Mouse (Mus musculus) cerebellum, adult 9-11 months (tissue): ENCODE measurements at regions not wholly inside any gene's neighbourhood (a gene's known extent, or its start where the extent isn't known, plus 50 kb on each side); places are given as distances from the start of the nearest gene placed in this dataset.
A peak's percentile ranks its signal among the peaks of the same experiment; 100 is the strongest.
"Not testable (repeated sequence)": the region's sequence is repeated elsewhere in the genome, so short reads cannot be mapped to it uniquely, and the experiment has no call there.

Source experiments
- DNase-seq: peaks from one replicate; pipeline ENCODE4 v3.0.0; 2022

- no peak for DNase-seq
Observed at GRCm38 (mm10) chr9:104496220-104496619, 50.9 kb upstream of the Cpne4 start.

GRCm38 (mm10) chr9:104490696-104491095 is 56.4 kb upstream of the Cpne4 start:
- DNase-seq = no peak

- no peak for DNase-seq
Observed at GRCm38 (mm10) chr9:104489383-104489782, 57.7 kb upstream of the Cpne4 start.

- DNase-seq = no peak
Observed at GRCm38 (mm10) chr9:104482440-104482839, 64.6 kb upstream of the Cpne4 start.

GRCm38 (mm10) chr9:104480683-104481082 is 66.4 kb upstream of the Cpne4 start:
- no peak for DNase-seq

- DNase-seq = no peak
Observed at GRCm38 (mm10) chr9:104474831-104475230, 72.3 kb upstream of the Cpne4 start.

GRCm38 (mm10) chr9:104467238-104467637 is 79.8 kb upstream of the Cpne4 start:
- no peak for DNase-seq

- no peak for DNase-seq
Observed at GRCm38 (mm10) chr9:104463701-104464100, 83.4 kb upstream of the Cpne4 start.

- no peak for DNase-seq
Observed at GRCm38 (mm10) chr9:104460133-104460532, 87.0 kb upstream of the Cpne4 start.

GRCm38 (mm10) chr9:104457635-104458034 is 89.5 kb upstream of the Cpne4 start:
- DNase-seq = no peak

GRCm38 (mm10) chr9:104448577-104449165 is 98.4 kb upstream of the Cpne4 start:
- DNase-seq = no peak

- peak; percentile 1 for DNase-seq
Observed at GRCm38 (mm10) chr9:104444906-104445305, 102.2 kb upstream of the Cpne4 start.

- no peak for DNase-seq
Observed at GRCm38 (mm10) chr9:104443236-104443635, 103.8 kb upstream of the Cpne4 start.

GRCm38 (mm10) chr9:104413021-104413420 is 75.5 kb upstream of the Acpp start:
- no peak for DNase-seq

- DNase-seq = peak; percentile 8
Observed at GRCm38 (mm10) chr9:104410211-104410610, 72.7 kb upstream of the Acpp start.

- DNase-seq = no peak
Observed at GRCm38 (mm10) chr9:104409381-104409780, 71.8 kb upstream of the Acpp start.

- DNase-seq = peak; percentile 23
Observed at GRCm38 (mm10) chr9:104408571-104409294, 71.2 kb upstream of the Acpp start.

GRCm38 (mm10) chr9:104407559-104408376 is 70.2 kb upstream of the Acpp start:
- no peak for DNase-seq

GRCm38 (mm10) chr9:104407011-104407410 is 69.5 kb upstream of the Acpp start:
- DNase-seq = no peak

GRCm38 (mm10) chr9:104406491-104406890 is 68.9 kb upstream of the Acpp start:
- DNase-seq = no peak

- no peak for DNase-seq
Observed at GRCm38 (mm10) chr9:104403863-104404262, 66.3 kb upstream of the Acpp start.

GRCm38 (mm10) chr9:104401673-104402072 is 64.1 kb upstream of the Acpp start:
- no peak for DNase-seq

- no peak for DNase-seq
Observed at GRCm38 (mm10) chr9:104399927-104400326, 62.4 kb upstream of the Acpp start.

GRCm38 (mm10) chr9:104398484-104398883 is 60.9 kb upstream of the Acpp start:
- not testable (repeated sequence) for DNase-seq
